8 mouse cellular contexts compared by ENCODE assay signal in the genomic region with DNA sequence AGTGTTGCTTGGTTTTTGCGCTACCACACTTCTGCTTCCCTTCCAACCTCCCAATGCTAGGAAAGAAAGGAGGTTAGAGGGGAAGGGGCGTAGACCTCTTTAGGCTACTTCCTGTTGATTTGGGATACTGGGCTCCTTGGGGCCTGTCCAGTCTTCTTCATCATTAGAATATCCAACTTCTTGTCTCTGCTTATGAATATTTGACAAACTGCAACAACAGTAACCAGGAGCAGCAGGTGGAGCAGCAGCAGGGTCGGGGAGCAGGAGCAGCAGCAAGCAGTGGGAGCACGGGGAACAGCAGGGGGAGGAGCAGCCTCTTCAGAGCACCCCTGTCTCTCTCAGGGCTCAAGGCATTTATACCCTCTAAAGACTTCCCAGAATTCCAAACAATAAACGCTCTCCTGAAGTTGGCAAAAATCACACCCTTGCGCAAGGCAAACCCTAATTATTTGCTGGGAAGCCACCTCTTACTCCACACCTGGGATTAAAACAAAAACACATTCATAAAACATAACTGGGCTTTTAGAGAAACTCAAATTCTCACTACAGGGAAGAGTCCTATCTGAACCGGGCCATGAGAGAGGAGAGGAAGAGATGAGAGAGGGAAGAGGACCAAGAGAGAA. TPM values are rescaled to one million over a fixed set of nuclear protein-coding genes. Genes with fewer than 3 reads are reported as not detected.
A peak's percentile ranks its signal among the peaks of the same experiment; 100 is the strongest.
DNase-seq lines count a peak whose midpoint lies in the region; ATAC-seq and TF ChIP-seq lines count a peak whose summit lies in the region.

No protein-coding gene starts in this region.

- peak overlapping the region in 1 of 2 experiments; percentile 83; a peak in 2 of 4 replicates for H3K4me3 ChIP-seq in heart, embryonic 14.5 days (ENCODE audit: control insufficient read depth in 1 of 2, insufficient read depth in 1 of 2, low read depth in 1 of 2, low read length in 2 of 2)
- H3K4me3 ChIP-seq in ES-E14 (ENCODE audit: insufficient read depth in 1 of 2, low read depth in 1 of 2, low read length in 2 of 2, poor library complexity in 1 of 2, severe bottlenecking in 1 of 2): peak overlapping the region; percentile 73 to 99; a peak in 3 of 4 replicates
- no peak overlapping the region for H3K4me3 ChIP-seq in heart, postnatal 0 days (ENCODE audit: low read depth, low read length)
- peak overlapping the region; percentile 81 for H3K4me3 ChIP-seq in midbrain, embryonic 10.5 days

- H3K9ac ChIP-seq in heart, embryonic 14.5 days (ENCODE audit: low read length): peak overlapping the region; percentile 95
- H3K9ac ChIP-seq in ES-E14 (ENCODE audit: insufficient read depth, low read depth, low read length, poor library complexity, severe bottlenecking): peak overlapping the region; percentile 73; the same call in 1 of the 2 replicates
- H3K9ac ChIP-seq in heart, postnatal 0 days (replicated peaks; ENCODE audit: low read depth, low read length): peak overlapping the region; percentile 71

- peaks cover 16% of the 10 kb centered on the region for H3K36me3 ChIP-seq in heart, embryonic 14.5 days (ENCODE audit: control insufficient read depth, insufficient read depth, low read length)
- peaks cover 6% of the 10 kb centered on the region for H3K36me3 ChIP-seq in ES-E14 (ENCODE audit: control insufficient read depth, insufficient read depth, low read length, poor library complexity, severe bottlenecking)
- peaks cover 1% of the 10 kb centered on the region; the same call in 1 of the 2 replicates for H3K36me3 ChIP-seq in heart, postnatal 0 days (replicated peaks; ENCODE audit: control insufficient read depth, insufficient read depth, low read length)
- H3K36me3 ChIP-seq in midbrain, embryonic 10.5 days: peaks cover 23% of the 10 kb centered on the region

- no peaks in the 10 kb centered on the region for H3K27me3 ChIP-seq in heart, embryonic 14.5 days (ENCODE audit: control insufficient read depth, insufficient read depth, low read length)
- no peaks in the 10 kb centered on the region for H3K27me3 ChIP-seq in heart, postnatal 0 days (ENCODE audit: control insufficient read depth, insufficient read depth, low read length)
- H3K27me3 ChIP-seq in midbrain, embryonic 10.5 days (ENCODE audit: low read depth, poor library complexity, severe bottlenecking): no peaks in the 10 kb centered on the region

- TF ChIP-seq EP300 in heart, postnatal 0 days (IDR thresholded peaks at IDR 0.05; ENCODE audit: low read depth): no peak

- no peak for TF ChIP-seq CTCF in heart, postnatal 0 days (IDR thresholded peaks at IDR 0.05; ENCODE audit: low read depth)

- in situ Hi-C loops in ES-E14 (cut with MboI; ENCODE audit: low sequenced_read_pairs in 2 of 2, unreplicated experiment in 2 of 2): no loop called here

- H3K27ac ChIP-seq in heart, embryonic 14.5 days (replicated peaks in 1 of 2; ENCODE audit: control insufficient read depth in 1 of 2, insufficient read depth in 1 of 2, low read depth in 2 of 2, low read length in 2 of 2): peak overlapping the region; percentile 97 to 100
- H3K27ac ChIP-seq in ES-E14 (ENCODE audit: insufficient read depth, low read depth, low read length, poor library complexity, severe bottlenecking): peak overlapping the region; percentile 58; the same call in 1 of the 2 replicates
- peak overlapping the region; percentile 91 for H3K27ac ChIP-seq in heart, postnatal 0 days (ENCODE audit: low read depth)
- peak overlapping the region; percentile 97 for H3K27ac ChIP-seq in midbrain, embryonic 10.5 days (replicated peaks)

- peaks cover 11 to 28% of the 10 kb centered on the region in 2 experiments; a peak in 3 of 4 replicates for H3K4me1 ChIP-seq in heart, embryonic 14.5 days (ENCODE audit: control insufficient read depth in 2 of 2, insufficient read depth in 2 of 2, low read length in 2 of 2)
- peaks cover 0 to 12% of the 10 kb centered on the region in 2 experiments; a peak in 2 of 4 replicates for H3K4me1 ChIP-seq in ES-E14 (ENCODE audit: control insufficient read depth in 2 of 2, insufficient read depth in 2 of 2, low read length in 2 of 2, poor library complexity in 1 of 2)
- H3K4me1 ChIP-seq in heart, postnatal 0 days (ENCODE audit: control insufficient read depth, insufficient read depth): peaks cover 19% of the 10 kb centered on the region
- H3K4me1 ChIP-seq in midbrain, embryonic 10.5 days: peaks cover 35% of the 10 kb centered on the region

- no peak for ATAC-seq in heart, embryonic 14.5 days (ENCODE audit: insufficient number of reproducible peaks, insufficient read depth, low FRiP score, low read depth)
- ATAC-seq in heart, postnatal 0 days (ENCODE audit: insufficient read depth, low read depth): no peak
- ATAC-seq in monocyte, adult 5-6 weeks (replicated peaks; ENCODE audit: insufficient number of reproducible peaks, low FRiP score, low TSS enrichment, poor library complexity, severe bottlenecking): no peak

- 78% methylated on average over 7 of the region's 7 CpGs for WGBS in heart, embryonic 14.5 days
- WGBS in heart, postnatal 0 days: 77% methylated on average over 7 of the region's 7 CpGs
- WGBS in midbrain, embryonic 10.5 days: 88% methylated on average over 7 of the region's 7 CpGs

- no peaks in the 10 kb centered on the region for H3K9me3 ChIP-seq in heart, embryonic 14.5 days (ENCODE audit: control insufficient read depth, low read length)
- H3K9me3 ChIP-seq in ES-E14 (ENCODE audit: control insufficient read depth, insufficient read depth, low read depth, low read length): no peaks in the 10 kb centered on the region
- no peaks in the 10 kb centered on the region for H3K9me3 ChIP-seq in heart, postnatal 0 days (replicated peaks; ENCODE audit: control insufficient read depth, low read length)
- H3K9me3 ChIP-seq in midbrain, embryonic 10.5 days (replicated peaks): no peaks in the 10 kb centered on the region

- no peak for DNase-seq in heart, postnatal 4 days
- no peak for DNase-seq in ES-E14 (ENCODE audit: low read depth, low spot score)
- DNase-seq in heart, postnatal 0 days (ENCODE audit: low spot score): no peak
- no peak for DNase-seq in midbrain, embryonic 10.5 days (ENCODE audit: low spot score)
- no peak for DNase-seq in embryo, embryonic 11 days
- no peak for DNase-seq in left cerebral cortex, adult 11 months (ENCODE audit: low spot score)

- peak overlapping the region; percentile 92 for H3K4me2 ChIP-seq in heart, embryonic 14.5 days (ENCODE audit: low read length)
- H3K4me2 ChIP-seq in heart, postnatal 0 days (ENCODE audit: low read depth, low read length): peak overlapping the region; percentile 93

TF ChIP-seq in ES-E14, 5 proteins besides CTCF, POLR2A, EP300 and RAD21:
- TF ChIP-seq CHD2 (IDR thresholded peaks at IDR 0.05; ENCODE audit: low read depth, low read length): no peak
- no peak for TF ChIP-seq ZNF384 (IDR thresholded peaks at IDR 0.05; ENCODE audit: low read depth, low read length)
- no peak for TF ChIP-seq HCFC1 (IDR thresholded peaks at IDR 0.05; ENCODE audit: borderline replicate concordance, insufficient read depth, low read length)
- TF ChIP-seq MAFK (IDR thresholded peaks at IDR 0.05; ENCODE audit: insufficient read depth, low read depth, low read length): no peak
- no peak for TF ChIP-seq ZC3H11A (IDR thresholded peaks at IDR 0.05; ENCODE audit: borderline replicate concordance, low read depth, low read length)

RNA-seq across cellular contexts. Expression of gene Birc5, which starts 1.3 kb away (rescaled TPM):
- polyA plus RNA-seq in heart, embryonic 14.5 days (2014; fragmentation: Nextera tagmentation; extraction: Ambion mirVana): 227 and 240 TPM in 2 replicates
- 10 to 100 TPM; 63.1 to 69.1 TPM for total RNA-seq in heart, postnatal 4 days (2021)
- 125 and 166 TPM in 2 replicates for total RNA-seq in ES-E14 (2012; rRNA removed)
- total RNA-seq in heart, postnatal 0 days (2014; rRNA removed; ENCODE audit: low replicate concordance): 36.1 and 56.8 TPM in 2 replicates
- 83.6 and 85.0 TPM in 2 replicates for polyA plus RNA-seq in heart, postnatal 0 days (2015; fragmentation: Nextera tagmentation; extraction: Ambion mirVana)
- 373 and 413 TPM in 2 replicates for polyA plus RNA-seq in midbrain, embryonic 10.5 days (2016; fragmentation: Nextera tagmentation; extraction: Ambion mirVana)
- 2.5 to 3.4 TPM (median 2.7 TPM) in 3 replicates for total RNA-seq in monocyte, adult 5-6 weeks (2017)

RNA-seq across cellular contexts. Expression of gene Tmem235, which starts 12.8 kb away (rescaled TPM):
- polyA plus RNA-seq in heart, embryonic 14.5 days (2014; fragmentation: Nextera tagmentation; extraction: Ambion mirVana): not detected in 2 replicates
- under 1 TPM in 1 of 2 experiments, not detected in 1; 0.18 TPM for total RNA-seq in heart, postnatal 4 days (2021)
- 0.36 and 0.58 TPM in 2 replicates for total RNA-seq in ES-E14 (2012; rRNA removed)
- total RNA-seq in heart, postnatal 0 days (2014; rRNA removed; ENCODE audit: low replicate concordance): not detected in 2 replicates
- polyA plus RNA-seq in heart, postnatal 0 days (2015; fragmentation: Nextera tagmentation; extraction: Ambion mirVana): not detected in 2 replicates
- not detected in 2 replicates for polyA plus RNA-seq in midbrain, embryonic 10.5 days (2016; fragmentation: Nextera tagmentation; extraction: Ambion mirVana)
- not detected in 3 replicates for total RNA-seq in monocyte, adult 5-6 weeks (2017)

RNA-seq across cellular contexts. Expression of gene Tk1, which starts 21.8 kb away (rescaled TPM):
- 98.0 and 100 TPM in 2 replicates for polyA plus RNA-seq in heart, embryonic 14.5 days (2014; fragmentation: Nextera tagmentation; extraction: Ambion mirVana)
- 10 to 100 TPM; 93.1 to 99.2 TPM for total RNA-seq in heart, postnatal 4 days (2021)
- total RNA-seq in ES-E14 (2012; rRNA removed): 77.5 and 89.3 TPM in 2 replicates
- 103 and 117 TPM in 2 replicates for total RNA-seq in heart, postnatal 0 days (2014; rRNA removed; ENCODE audit: low replicate concordance)
- polyA plus RNA-seq in heart, postnatal 0 days (2015; fragmentation: Nextera tagmentation; extraction: Ambion mirVana): 41.4 and 44.0 TPM in 2 replicates
- polyA plus RNA-seq in midbrain, embryonic 10.5 days (2016; fragmentation: Nextera tagmentation; extraction: Ambion mirVana): 123 and 137 TPM in 2 replicates
- 2.4 to 5.5 TPM (median 3.0 TPM) in 3 replicates for total RNA-seq in monocyte, adult 5-6 weeks (2017)

RNA-seq across cellular contexts. Expression of gene Afmid, which starts 22.0 kb away (rescaled TPM):
- 18.7 and 20.8 TPM in 2 replicates for polyA plus RNA-seq in heart, embryonic 14.5 days (2014; fragmentation: Nextera tagmentation; extraction: Ambion mirVana)
- total RNA-seq in heart, postnatal 4 days (2021): 10 to 100 TPM; 15.3 to 15.5 TPM
- total RNA-seq in ES-E14 (2012; rRNA removed): 1.8 and 2.4 TPM in 2 replicates
- total RNA-seq in heart, postnatal 0 days (2014; rRNA removed; ENCODE audit: low replicate concordance): 14.5 and 17.6 TPM in 2 replicates
- polyA plus RNA-seq in heart, postnatal 0 days (2015; fragmentation: Nextera tagmentation; extraction: Ambion mirVana): 13.1 and 16.5 TPM in 2 replicates
- 3.5 TPM in 2 replicates for polyA plus RNA-seq in midbrain, embryonic 10.5 days (2016; fragmentation: Nextera tagmentation; extraction: Ambion mirVana)
- 6.3 to 21.1 TPM (median 12.4 TPM) in 3 replicates for total RNA-seq in monocyte, adult 5-6 weeks (2017)

RNA-seq across cellular contexts. Expression of gene Tha1, which starts 25.6 kb away (rescaled TPM):
- polyA plus RNA-seq in heart, embryonic 14.5 days (2014; fragmentation: Nextera tagmentation; extraction: Ambion mirVana): 4.9 and 5.6 TPM in 2 replicates
- 1 to 10 TPM; 3.3 to 4.0 TPM for total RNA-seq in heart, postnatal 4 days (2021)
- 1.2 and 3.1 TPM in 2 replicates for total RNA-seq in ES-E14 (2012; rRNA removed)
- 7.4 and 7.8 TPM in 2 replicates for total RNA-seq in heart, postnatal 0 days (2014; rRNA removed; ENCODE audit: low replicate concordance)
- polyA plus RNA-seq in heart, postnatal 0 days (2015; fragmentation: Nextera tagmentation; extraction: Ambion mirVana): 9.4 and 9.5 TPM in 2 replicates
- 5.0 and 5.2 TPM in 2 replicates for polyA plus RNA-seq in midbrain, embryonic 10.5 days (2016; fragmentation: Nextera tagmentation; extraction: Ambion mirVana)
- total RNA-seq in monocyte, adult 5-6 weeks (2017): 1.6 to 6.4 TPM (median 1.9 TPM) in 3 replicates

Comparison
In these comparisons a context has a peak if more than half of its experiments do, and no peak if none do; other contexts are left out.
1. RNA of gene Tk1, which starts 21.8 kb away (total RNA-seq): 103 to 117 TPM in heart, postnatal 0 days, 93.1 to 99.2 TPM in heart, postnatal 4 days and 77.5 to 89.3 TPM in ES-E14; 2.4 to 5.5 TPM in monocyte, adult 5-6 weeks; every median in the first group is over 10 times any median in the second.
2. Peak in every context shown above with its lines, with median percentiles within 50 percentile points of each other: H3K27ac ChIP-seq and H3K9ac ChIP-seq.